Mouse (Mus musculus): ENCODE measurements around the gene Hsp90ab1. TPM values are rescaled to one million over a fixed set of nuclear protein-coding genes. Genes with fewer than 3 reads are reported as not detected.

Gene Hsp90ab1
- polyA plus RNA-seq, 1 experiment, result 924 TPM

DNA sequence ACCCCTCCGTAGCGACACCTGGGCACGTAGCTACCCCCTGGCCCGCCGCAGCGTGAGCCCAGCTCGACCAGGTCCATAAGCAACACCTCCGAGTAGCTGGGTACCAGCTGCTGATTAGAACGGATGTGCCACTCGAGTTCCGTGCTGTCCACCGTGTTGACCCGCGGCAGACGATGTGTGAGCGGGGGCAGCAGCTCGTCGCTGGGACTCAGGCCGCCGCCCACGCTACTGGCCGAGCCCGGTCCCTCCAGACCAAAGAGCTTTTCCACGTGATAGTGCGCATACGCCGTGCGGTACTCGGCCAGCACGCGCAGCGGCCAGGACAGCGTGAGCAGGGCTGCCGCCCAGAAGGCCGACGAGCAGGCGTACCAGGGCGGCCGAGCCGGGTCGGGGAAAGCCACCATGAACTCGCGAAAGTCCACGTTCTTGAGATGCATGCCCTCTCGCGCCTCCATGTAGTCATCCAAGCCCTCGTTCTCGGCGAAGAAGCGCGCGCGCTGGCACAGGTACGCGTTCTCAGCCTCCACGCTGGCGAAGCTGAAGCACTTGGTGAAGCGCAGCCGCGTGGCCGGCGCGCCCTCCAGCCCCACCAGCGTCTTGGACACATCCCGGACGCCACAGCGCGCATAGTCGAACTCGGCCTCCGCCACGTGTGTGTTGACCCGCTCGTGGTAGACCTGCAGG lies 27.7 kb downstream of the Hsp90ab1 start:
- Histone ChIP-seq H3K27ac (ENCODE audit: insufficient read depth, low read length) (peak overlapping the region; percentile 18), H3K4me3 (replicated peaks; ENCODE audit: insufficient read depth, low read depth, low read length) (no peak overlapping the region), H3K27me3 (ENCODE audit: control insufficient read depth, insufficient read depth, low read length) (no peaks in the 10 kb centered on the region), H3K4me1 (ENCODE audit: control insufficient read depth, insufficient read depth, low read length) (peaks cover 41% of the 10 kb centered on the region)
- DNase-seq, result peak; percentile 66 to 83
- no peak for TF ChIP-seq POLR2A (IDR thresholded peaks at IDR 0.05; ENCODE audit: borderline replicate concordance, insufficient read depth, low read length)
- TF ChIP-seq CTCF (IDR thresholded peaks at IDR 0.05; ENCODE audit: borderline replicate concordance, insufficient read depth, low read depth, low read length), result no peak
- WGBS, result 22% methylated on average over 74 of the region's 74 CpGs

DNA sequence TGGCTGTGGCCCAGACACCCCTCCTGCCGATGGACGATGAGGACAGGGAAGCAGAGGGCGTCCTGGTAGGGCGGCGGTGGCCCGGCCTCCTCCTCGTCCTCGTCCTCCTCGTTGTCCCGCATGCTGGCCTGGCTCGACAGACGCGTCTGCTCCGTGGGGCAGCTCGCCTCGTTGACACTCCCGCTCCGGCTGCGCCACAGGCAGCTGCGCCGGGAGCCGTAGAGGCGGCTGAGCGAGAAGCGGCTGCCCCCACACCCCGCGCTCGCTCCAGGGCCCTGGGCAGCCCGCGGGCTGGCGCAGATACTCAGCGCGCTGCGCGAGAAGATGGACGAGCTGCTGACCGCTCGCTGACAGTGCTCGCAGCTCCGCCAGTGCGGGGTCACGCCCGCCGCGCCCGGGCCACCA lies 28.2 kb downstream of the Hsp90ab1 start:
- Histone ChIP-seq H3K4me3 (replicated peaks; ENCODE audit: insufficient read depth, low read depth, low read length) (no peak overlapping the region), H3K27ac (ENCODE audit: insufficient read depth, low read length) (peak overlapping the region; percentile 18), H3K27me3 (ENCODE audit: control insufficient read depth, insufficient read depth, low read length) (no peaks in the 10 kb centered on the region), H3K4me1 (ENCODE audit: control insufficient read depth, insufficient read depth, low read length) (peaks cover 39% of the 10 kb centered on the region)
- peak in 1 of 2 experiments; percentile 70 for DNase-seq
- no peak for TF ChIP-seq POLR2A (IDR thresholded peaks at IDR 0.05; ENCODE audit: borderline replicate concordance, insufficient read depth, low read length)
- no peak for TF ChIP-seq CTCF (IDR thresholded peaks at IDR 0.05; ENCODE audit: borderline replicate concordance, insufficient read depth, low read depth, low read length)
- WGBS, result 8% methylated on average over 46 of the region's 46 CpGs

DNA sequence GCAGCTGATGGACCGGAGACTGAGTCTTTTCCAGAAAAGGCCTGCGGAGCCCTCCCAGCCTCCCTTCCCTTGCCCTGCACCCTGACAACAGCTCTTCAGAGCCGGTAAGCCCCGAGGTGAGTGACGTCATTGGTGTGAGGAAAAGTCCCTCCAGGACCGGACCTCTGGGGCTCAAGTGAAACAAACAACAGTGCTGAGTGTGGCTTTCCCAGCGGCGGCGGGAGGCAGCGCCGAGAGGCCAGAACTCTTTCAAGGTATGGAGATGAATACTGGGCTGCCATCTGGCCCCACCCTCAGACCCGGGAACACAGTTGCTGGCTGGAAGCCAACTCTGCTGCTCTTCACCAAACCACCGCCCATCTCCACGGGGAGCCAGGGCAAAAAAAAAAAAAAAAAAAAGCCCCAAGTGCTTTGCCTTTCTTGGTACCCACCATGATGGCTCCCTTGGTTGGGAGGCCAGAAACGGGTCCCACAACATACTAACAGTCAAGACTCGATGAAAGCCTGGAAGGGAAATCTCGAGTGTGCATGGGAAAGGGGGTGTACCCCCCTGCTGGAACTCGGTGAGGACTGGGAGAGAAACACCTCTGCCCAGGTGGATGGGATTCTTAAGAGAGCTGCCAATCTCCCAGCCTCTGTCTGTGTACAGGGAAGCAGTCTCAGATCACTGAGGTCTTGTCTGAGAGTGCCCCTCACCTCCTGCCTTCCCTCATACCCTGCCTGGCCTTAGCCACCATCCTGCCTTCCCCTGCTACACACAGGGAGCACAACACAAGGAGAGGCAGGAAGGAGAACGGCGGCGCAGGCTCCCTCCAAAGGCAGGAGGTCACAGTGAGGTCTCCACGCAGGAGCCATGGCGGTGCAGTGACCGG lies 28.8 kb downstream of the Hsp90ab1 start:
- H3K4me1 ChIP-seq (ENCODE audit: control insufficient read depth, insufficient read depth, low read length), result peaks cover 43% of the 10 kb centered on the region
- WGBS, result 12% methylated on average over 24 of the region's 24 CpGs
- TF ChIP-seq POLR2A (IDR thresholded peaks at IDR 0.05; ENCODE audit: borderline replicate concordance, insufficient read depth, low read length) (no peak), CTCF (IDR thresholded peaks at IDR 0.05; ENCODE audit: borderline replicate concordance, insufficient read depth, low read depth, low read length) (no peak)
- H3K4me3 ChIP-seq (replicated peaks; ENCODE audit: insufficient read depth, low read depth, low read length), result no peak overlapping the region
- DNase-seq, result peak; percentile 65 to 72
- peak overlapping the region; percentile 18 for H3K27ac ChIP-seq (ENCODE audit: insufficient read depth, low read length)
- no peaks in the 10 kb centered on the region for H3K27me3 ChIP-seq (ENCODE audit: control insufficient read depth, insufficient read depth, low read length)

DNA sequence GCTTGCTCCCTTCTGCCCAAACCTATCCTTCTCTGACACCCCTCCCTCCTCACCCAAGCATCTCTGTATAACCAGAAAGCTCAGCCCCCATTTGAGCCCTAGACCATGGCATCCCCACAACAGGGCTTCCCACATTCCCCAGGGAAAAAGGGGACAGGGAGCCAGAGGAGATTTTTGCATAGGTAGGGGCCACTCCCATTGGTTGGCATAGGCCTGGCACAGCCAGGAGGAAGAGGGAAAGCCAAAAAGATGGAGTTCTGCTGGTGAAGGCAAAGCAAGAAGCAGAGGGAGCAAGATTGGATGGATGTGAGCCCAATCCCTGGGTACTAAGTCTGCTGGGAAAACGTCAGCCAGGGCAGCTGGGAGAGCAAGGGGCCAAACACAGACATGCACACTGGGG lies 30.0 kb downstream of the Hsp90ab1 start:
- no peak overlapping the region for H3K4me3 ChIP-seq (replicated peaks; ENCODE audit: insufficient read depth, low read depth, low read length)
- 7% methylated on average over 1 of the region's 1 CpGs for WGBS
- no peaks in the 10 kb centered on the region for H3K27me3 ChIP-seq (ENCODE audit: control insufficient read depth, insufficient read depth, low read length)
- H3K4me1 ChIP-seq (ENCODE audit: control insufficient read depth, insufficient read depth, low read length), result peaks cover 43% of the 10 kb centered on the region
- TF ChIP-seq POLR2A (IDR thresholded peaks at IDR 0.05; ENCODE audit: borderline replicate concordance, insufficient read depth, low read length) (no peak), CTCF (IDR thresholded peaks at IDR 0.05; ENCODE audit: borderline replicate concordance, insufficient read depth, low read depth, low read length) (no peak)
- peak; percentile 46 to 62 for DNase-seq
- H3K27ac ChIP-seq (ENCODE audit: insufficient read depth, low read length), result peak overlapping the region; percentile 17; the same call in 1 of the 2 replicates

DNA sequence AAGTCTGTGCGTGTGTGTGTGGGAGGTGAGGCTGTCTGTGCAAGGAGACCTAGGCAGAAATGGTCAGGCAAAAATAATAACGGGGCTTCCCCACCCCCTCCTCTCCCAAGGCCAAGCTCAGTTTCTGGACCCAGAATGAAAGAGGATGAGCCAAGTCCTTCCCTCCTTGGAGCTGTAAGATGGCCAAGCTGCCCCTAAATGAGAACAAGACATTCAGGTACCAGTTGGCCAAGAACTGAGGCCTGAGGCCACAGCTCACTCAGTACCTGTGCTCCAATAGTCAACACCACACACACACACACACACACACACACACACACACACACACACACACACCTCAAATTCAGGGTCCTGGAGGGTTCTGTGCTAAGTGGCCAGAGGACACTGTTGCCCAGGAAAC lies 30.4 kb downstream of the Hsp90ab1 start:
- peak in 1 of 2 experiments; percentile 79 for DNase-seq
- Histone ChIP-seq H3K27me3 (ENCODE audit: control insufficient read depth, insufficient read depth, low read length) (no peaks in the 10 kb centered on the region), H3K4me3 (replicated peaks; ENCODE audit: insufficient read depth, low read depth, low read length) (no peak overlapping the region), H3K4me1 (ENCODE audit: control insufficient read depth, insufficient read depth, low read length) (peaks cover 43% of the 10 kb centered on the region), H3K27ac (ENCODE audit: insufficient read depth, low read length) (peak overlapping the region; percentile 17; the same call in 1 of the 2 replicates)
- 21% methylated on average over 2 of the region's 2 CpGs for WGBS
- no peak for TF ChIP-seq CTCF (IDR thresholded peaks at IDR 0.05; ENCODE audit: borderline replicate concordance, insufficient read depth, low read depth, low read length)
- TF ChIP-seq POLR2A (IDR thresholded peaks at IDR 0.05; ENCODE audit: borderline replicate concordance, insufficient read depth, low read length), result no peak

DNA sequence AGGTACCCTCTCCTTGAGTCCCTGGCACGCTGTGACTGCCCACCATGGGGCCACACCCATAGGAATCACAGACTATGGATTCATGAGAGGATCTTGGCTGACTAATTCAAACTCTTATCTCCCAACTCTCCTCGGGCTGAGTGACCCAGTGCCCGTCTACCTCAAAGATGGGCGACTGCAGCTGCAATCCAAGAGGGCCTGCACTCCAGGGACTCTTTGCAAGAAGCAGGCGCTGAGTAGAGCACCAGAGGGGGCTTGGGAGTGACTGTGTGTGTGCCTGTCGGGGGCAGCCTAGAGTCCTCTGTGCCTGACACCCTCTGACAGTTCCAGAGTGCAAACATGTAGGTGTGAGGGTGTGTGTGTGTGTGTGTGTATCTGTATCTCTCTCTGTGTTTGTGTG lies 30.9 kb downstream of the Hsp90ab1 start:
- WGBS, result 37% methylated on average over 6 of the region's 6 CpGs
- no peak for TF ChIP-seq POLR2A (IDR thresholded peaks at IDR 0.05; ENCODE audit: borderline replicate concordance, insufficient read depth, low read length)
- TF ChIP-seq CTCF (IDR thresholded peaks at IDR 0.05; ENCODE audit: borderline replicate concordance, insufficient read depth, low read depth, low read length), result no peak
- H3K27me3 ChIP-seq (ENCODE audit: control insufficient read depth, insufficient read depth, low read length), result no peaks in the 10 kb centered on the region
- no peak overlapping the region for H3K4me3 ChIP-seq (replicated peaks; ENCODE audit: insufficient read depth, low read depth, low read length)
- no peak for DNase-seq
- H3K4me1 ChIP-seq (ENCODE audit: control insufficient read depth, insufficient read depth, low read length), result peaks cover 43% of the 10 kb centered on the region
- H3K27ac ChIP-seq (ENCODE audit: insufficient read depth, low read length), result no peak overlapping the region

DNA sequence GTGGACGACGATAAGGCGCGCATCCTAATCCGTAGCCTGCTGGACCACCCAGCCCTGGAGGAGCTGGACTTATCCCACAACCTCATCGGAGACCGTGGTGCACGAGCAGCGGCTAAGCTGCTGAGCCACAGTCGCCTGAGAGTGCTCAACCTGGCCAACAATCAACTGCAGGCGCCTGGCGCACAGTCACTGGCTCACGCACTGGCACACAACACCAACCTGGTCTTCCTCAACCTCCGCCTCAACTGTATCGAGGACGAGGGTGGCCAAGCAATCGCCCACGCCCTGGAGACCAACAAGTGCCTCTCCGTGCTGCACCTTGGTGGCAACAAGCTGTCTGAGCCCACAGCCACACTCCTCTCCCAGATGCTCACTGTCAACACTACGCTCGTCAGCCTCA lies 33.4 kb downstream of the Hsp90ab1 start:
- Histone ChIP-seq H3K4me3 (replicated peaks; ENCODE audit: insufficient read depth, low read depth, low read length) (no peak overlapping the region), H3K27ac (ENCODE audit: insufficient read depth, low read length) (no peak overlapping the region), H3K27me3 (ENCODE audit: control insufficient read depth, insufficient read depth, low read length) (no peaks in the 10 kb centered on the region), H3K4me1 (ENCODE audit: control insufficient read depth, insufficient read depth, low read length) (peaks cover 25% of the 10 kb centered on the region)
- WGBS, result 44% methylated on average over 21 of the region's 21 CpGs
- TF ChIP-seq POLR2A (IDR thresholded peaks at IDR 0.05; ENCODE audit: borderline replicate concordance, insufficient read depth, low read length) (no peak), CTCF (IDR thresholded peaks at IDR 0.05; ENCODE audit: borderline replicate concordance, insufficient read depth, low read depth, low read length) (no peak)
- DNase-seq, result no peak

Data from cerebellum, adult 2 months (tissue).